Mouse (Mus musculus): ENCODE results near the gene Ten1. TPM values are rescaled to one million over a fixed set of nuclear protein-coding genes. Genes with fewer than 3 reads are reported as not detected.

The Ten1 gene
- not detected in 2 replicates for polyA plus RNA-seq (2012; ENCODE audit: insufficient read depth, insufficient read length, low replicate concordance, missing spikeins)

DNA sequence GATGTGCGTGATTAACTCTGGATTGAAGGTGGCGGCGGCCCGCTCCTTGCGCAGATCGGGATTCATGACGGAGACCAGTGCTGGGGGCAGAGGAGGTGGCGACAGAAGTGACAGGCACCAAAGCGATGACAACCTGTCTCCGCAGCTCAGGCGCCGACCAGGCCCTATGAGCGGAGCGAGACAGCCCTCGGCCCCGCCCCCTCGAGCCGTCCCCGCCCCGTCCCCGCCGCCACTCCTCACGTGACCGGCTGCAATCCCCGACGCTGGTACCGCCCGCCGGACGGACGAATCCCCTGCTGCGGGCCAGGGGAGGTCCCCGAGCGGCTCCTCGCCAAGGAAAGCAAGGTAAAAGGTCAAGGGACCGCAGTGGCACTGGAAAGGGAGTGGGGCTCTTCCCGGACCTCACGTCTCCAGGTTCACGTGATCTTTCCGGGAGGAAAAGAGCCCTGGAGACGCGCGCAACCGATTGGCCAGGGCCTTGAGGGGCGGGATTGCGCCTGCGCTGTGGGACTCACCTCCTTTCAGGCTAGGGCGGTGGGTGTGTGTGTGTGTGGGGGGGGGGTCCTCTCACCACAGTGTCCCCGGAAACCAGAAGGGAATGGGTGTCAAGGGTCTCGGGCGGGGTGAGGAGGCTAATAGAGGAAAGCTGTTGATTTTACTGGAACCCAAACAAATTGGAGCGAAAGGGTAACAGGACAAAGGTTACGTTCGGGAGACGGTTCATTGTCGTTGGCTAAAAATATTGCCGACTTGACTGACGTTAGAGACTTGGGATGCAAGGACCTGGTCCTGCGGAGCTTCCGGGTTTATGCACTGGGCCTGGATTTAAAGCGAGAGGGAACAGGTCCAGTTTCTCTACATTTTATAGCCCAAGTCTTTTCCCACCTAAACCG is at the start of gene Ten1, which contains the start of gene Acox1:
Ten1 (plus strand) TSS at position 217 of the 893 bp plus-strand sequence.
Acox1 (minus strand) TSS at position 407 of the 893 bp plus-strand sequence.
- Histone ChIP-seq H3K4me3 (ENCODE audit: insufficient read depth, low read depth, low read length) (peak within 1 kb of the TSS; percentile 91), H3K27ac (ENCODE audit: insufficient read depth, low read depth, low read length) (peak within 1 kb of the TSS; percentile 97), H3K4me1 (ENCODE audit: control insufficient read depth, insufficient read depth, low read length) (peaks cover 11% of the 10 kb centered on the region; the same call in 1 of the 2 replicates)
- TF ChIP-seq CTCF (IDR thresholded peaks at IDR 0.05; ENCODE audit: insufficient read depth, low read depth, low read length) = no peak
- peak; percentile 71; the same call in 1 of the 2 replicates for TF ChIP-seq POLR2A (IDR thresholded peaks at IDR 0.05; ENCODE audit: insufficient read depth, low read depth, low read length)
- under 1% methylated on average over 62 of the region's 62 CpGs for WGBS

DNA sequence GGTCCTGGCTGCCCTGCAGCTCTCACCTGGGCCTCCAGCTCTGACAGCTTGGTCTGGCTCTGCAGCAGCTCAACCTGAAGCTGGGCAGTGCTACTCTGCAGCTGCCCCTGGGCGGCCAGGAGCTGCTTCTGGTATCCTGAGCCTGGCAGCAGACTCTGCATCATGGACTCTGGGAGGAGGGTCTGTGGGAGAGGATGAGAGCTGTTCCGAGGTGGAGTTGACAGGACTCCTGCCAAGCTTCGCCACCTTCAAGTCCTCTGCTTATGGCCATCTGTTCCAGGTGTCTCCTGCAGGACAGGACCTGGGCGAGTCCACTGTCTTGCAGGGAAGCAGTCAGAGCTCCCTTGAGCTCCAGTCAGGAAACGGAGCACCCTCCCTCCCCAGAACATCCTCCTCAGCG is 49.3 kb upstream of the Ten1 start:
- TF ChIP-seq POLR2A (IDR thresholded peaks at IDR 0.05; ENCODE audit: insufficient read depth, low read depth, low read length) = no peak
- TF ChIP-seq CTCF (IDR thresholded peaks at IDR 0.05; ENCODE audit: insufficient read depth, low read depth, low read length) = no peak
- Histone ChIP-seq H3K27ac (ENCODE audit: insufficient read depth, low read depth, low read length) (no peak overlapping the region), H3K4me1 (ENCODE audit: control insufficient read depth, insufficient read depth, low read length) (peaks cover 17% of the 10 kb centered on the region), H3K4me3 (ENCODE audit: insufficient read depth, low read depth, low read length) (no peak overlapping the region)
- 85% methylated on average over 6 of the region's 6 CpGs for WGBS

DNA sequence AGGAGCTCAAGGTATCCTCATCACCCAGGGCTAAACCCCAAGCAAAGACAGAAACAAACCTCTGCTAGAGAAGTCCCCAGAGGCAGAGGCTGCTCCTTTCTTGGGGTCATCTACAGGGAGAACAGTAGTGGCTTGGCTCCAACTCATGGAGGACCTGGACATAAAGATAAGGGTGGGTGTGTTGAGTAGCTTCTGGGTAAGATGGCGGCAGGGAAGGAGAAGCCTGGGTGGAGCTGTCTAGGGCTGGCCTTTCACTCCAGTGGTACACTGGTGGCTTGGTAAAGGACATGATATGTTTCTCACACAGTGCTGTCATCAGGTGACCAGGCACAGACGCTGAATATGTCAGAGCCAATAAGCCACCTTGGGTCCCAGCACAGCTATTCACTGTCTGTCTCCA is 47.7 kb upstream of the Ten1 start:
- TF ChIP-seq CTCF (IDR thresholded peaks at IDR 0.05; ENCODE audit: insufficient read depth, low read depth, low read length) = no peak
- TF ChIP-seq POLR2A (IDR thresholded peaks at IDR 0.05; ENCODE audit: insufficient read depth, low read depth, low read length) = no peak
- WGBS = 94% methylated on average over 2 of the region's 2 CpGs
- Histone ChIP-seq H3K27ac (ENCODE audit: insufficient read depth, low read depth, low read length) (no peak overlapping the region), H3K4me1 (ENCODE audit: control insufficient read depth, insufficient read depth, low read length) (peaks cover 9% of the 10 kb centered on the region), H3K4me3 (ENCODE audit: insufficient read depth, low read depth, low read length) (no peak overlapping the region)

DNA sequence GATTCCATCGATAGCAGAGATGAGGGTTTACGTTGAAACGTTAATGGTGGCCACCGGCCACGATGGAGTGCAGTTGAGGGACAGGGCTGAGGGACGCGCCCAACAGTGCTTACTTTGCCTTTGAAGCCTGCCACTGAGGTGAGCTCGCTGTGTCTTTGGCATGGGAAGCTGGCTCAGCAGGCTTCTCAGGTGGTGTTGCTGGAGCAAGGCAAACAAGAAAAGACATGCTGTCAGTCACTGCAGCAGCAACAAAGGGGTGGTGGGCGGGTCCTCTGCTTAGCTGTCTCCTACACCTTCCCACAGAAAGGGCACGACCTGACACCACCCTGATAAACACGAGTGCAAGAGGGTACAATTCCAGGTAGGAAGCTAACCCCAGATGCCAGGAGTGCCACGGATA is 37.3 kb upstream of the Ten1 start:
- peaks cover 22% of the 10 kb centered on the region for H3K4me1 ChIP-seq (ENCODE audit: control insufficient read depth, insufficient read depth, low read length)
- 79% methylated on average over 12 of the region's 12 CpGs for WGBS
- H3K27ac ChIP-seq (ENCODE audit: insufficient read depth, low read depth, low read length) = peak overlapping the region; percentile 47
- TF ChIP-seq POLR2A (IDR thresholded peaks at IDR 0.05; ENCODE audit: insufficient read depth, low read depth, low read length) = no peak
- no peak for TF ChIP-seq CTCF (IDR thresholded peaks at IDR 0.05; ENCODE audit: insufficient read depth, low read depth, low read length)
- no peak overlapping the region for H3K4me3 ChIP-seq (ENCODE audit: insufficient read depth, low read depth, low read length)

DNA sequence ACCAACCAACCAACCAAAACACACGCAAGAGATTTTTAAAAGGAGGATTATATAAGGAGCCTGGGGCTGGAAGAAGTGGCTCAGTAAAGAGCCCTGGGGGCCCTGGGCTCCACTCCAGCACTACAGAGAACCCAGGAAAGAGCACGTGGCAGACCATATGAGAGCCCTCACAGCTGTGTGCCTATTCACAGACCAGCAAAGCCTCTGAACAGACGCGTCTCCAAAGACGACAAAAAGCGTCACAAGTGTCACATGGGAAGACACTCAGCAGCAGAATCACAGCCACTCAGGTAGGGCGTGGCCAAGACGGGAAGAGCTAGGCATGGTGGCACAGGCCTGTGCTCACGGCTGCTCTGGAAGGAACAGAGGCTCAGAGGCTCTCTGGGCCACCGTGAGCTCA is 36.5 kb upstream of the Ten1 start:
- peak overlapping the region; percentile 27; the same call in 1 of the 2 replicates for H3K27ac ChIP-seq (ENCODE audit: insufficient read depth, low read depth, low read length)
- WGBS = 52% methylated on average over 10 of the region's 10 CpGs

DNA sequence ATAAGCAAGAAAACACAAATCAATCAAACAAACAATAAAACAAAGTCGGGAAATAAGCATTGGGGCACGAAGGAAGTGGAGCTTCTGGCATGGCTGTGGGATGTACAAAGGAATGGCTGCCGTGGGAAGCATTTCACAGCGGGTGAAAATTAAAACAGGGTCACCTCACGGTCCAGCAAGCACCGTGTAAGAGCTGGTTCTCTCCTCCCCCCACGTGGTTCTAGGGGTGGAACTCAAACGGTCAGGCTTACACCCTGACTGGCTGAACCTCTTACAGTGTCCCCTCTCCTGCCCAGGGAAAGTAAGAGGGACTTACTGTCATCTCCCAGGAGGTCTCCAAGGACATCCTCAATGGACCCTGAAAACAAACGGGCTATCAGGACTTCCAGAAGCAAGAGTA is 35.7 kb upstream of the Ten1 start:
- TF ChIP-seq POLR2A (IDR thresholded peaks at IDR 0.05; ENCODE audit: insufficient read depth, low read depth, low read length) = no peak
- no peak for TF ChIP-seq CTCF (IDR thresholded peaks at IDR 0.05; ENCODE audit: insufficient read depth, low read depth, low read length)
- 31% methylated on average over 9 of the region's 9 CpGs for WGBS
- Histone ChIP-seq H3K27ac (ENCODE audit: insufficient read depth, low read depth, low read length) (no peak overlapping the region), H3K4me3 (ENCODE audit: insufficient read depth, low read depth, low read length) (no peak overlapping the region), H3K4me1 (ENCODE audit: control insufficient read depth, insufficient read depth, low read length) (peaks cover 22% of the 10 kb centered on the region)

More for the DNA sequence above, 36.5 kb upstream of the Ten1 start:
- Histone ChIP-seq H3K4me3 (ENCODE audit: insufficient read depth, low read depth, low read length) (no peak overlapping the region), H3K4me1 (ENCODE audit: control insufficient read depth, insufficient read depth, low read length) (peaks cover 22% of the 10 kb centered on the region)
- no peak for TF ChIP-seq CTCF (IDR thresholded peaks at IDR 0.05; ENCODE audit: insufficient read depth, low read depth, low read length)
- no peak for TF ChIP-seq POLR2A (IDR thresholded peaks at IDR 0.05; ENCODE audit: insufficient read depth, low read depth, low read length)

DNA sequence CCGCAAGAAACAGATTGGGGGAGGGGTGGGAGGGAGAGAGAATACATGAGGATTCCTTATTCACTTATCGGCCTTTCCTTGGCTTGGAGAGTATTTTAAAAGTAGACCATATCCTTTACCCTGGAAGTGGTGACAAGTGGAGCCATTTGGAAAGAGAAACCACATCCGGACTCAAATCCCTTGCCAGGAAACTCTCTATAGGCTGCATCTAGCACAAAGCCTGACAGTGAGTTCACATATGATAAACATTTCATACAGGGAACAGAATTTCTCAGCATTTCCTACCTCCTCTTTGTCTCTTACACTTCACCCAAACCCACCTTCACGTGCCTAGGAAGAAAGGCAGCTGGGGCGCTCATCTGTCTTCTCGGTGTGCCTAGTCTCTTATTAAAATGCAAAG is 31.4 kb upstream of the Ten1 start:
- Histone ChIP-seq H3K27ac (ENCODE audit: insufficient read depth, low read depth, low read length) (no peak overlapping the region), H3K4me1 (ENCODE audit: control insufficient read depth, insufficient read depth, low read length) (peaks cover 12% of the 10 kb centered on the region), H3K4me3 (ENCODE audit: insufficient read depth, low read depth, low read length) (peak overlapping the region; percentile 78)
- TF ChIP-seq POLR2A (IDR thresholded peaks at IDR 0.05; ENCODE audit: insufficient read depth, low read depth, low read length) = no peak
- 6% methylated on average over 6 of the region's 6 CpGs for WGBS

DNA sequence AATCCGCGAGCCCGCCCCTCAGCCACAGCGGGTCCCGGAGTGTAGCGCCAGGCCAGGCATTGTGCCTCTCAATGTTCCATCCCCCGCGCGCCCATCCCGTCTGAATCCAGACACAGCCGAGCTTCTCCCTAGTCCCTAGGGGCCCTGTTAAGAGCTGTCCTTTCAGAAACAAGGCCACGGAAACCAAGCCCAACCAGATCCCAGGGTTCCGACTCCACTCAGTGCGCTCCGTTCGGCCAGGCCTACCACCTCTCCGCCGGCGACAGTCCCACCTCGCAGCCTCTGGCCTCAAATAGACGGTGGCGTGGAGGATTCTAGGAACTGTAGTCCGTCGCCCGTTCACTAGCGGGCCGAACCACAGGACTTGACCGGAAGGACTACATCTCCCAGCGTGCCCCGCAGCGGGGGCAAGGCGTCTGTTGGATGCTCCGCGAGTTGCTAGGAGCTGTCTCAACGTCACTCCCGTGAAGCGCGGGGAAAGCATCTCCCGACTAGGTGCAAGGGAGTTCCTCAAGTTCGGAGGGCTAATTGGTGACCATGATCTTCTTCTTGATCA is 30.7 kb upstream of the Ten1 start, which contains the start of gene Fbf1:
Fbf1 (minus strand) TSS at position 283 of the 556 bp plus-strand sequence.
- Histone ChIP-seq H3K4me1 (ENCODE audit: control insufficient read depth, insufficient read depth, low read length) (peaks cover 5% of the 10 kb centered on the region; the same call in 1 of the 2 replicates), H3K27ac (ENCODE audit: insufficient read depth, low read depth, low read length) (0 out of 2 replicates have a peak within 1 kb of the TSS, but pooled peaks have one; percentile 48), H3K4me3 (ENCODE audit: insufficient read depth, low read depth, low read length) (peak within 1 kb of the TSS; percentile 78)
- WGBS = under 1% methylated on average over 40 of the region's 40 CpGs
- no peak for TF ChIP-seq CTCF (IDR thresholded peaks at IDR 0.05; ENCODE audit: insufficient read depth, low read depth, low read length)
- peak; percentile 92 for TF ChIP-seq POLR2A (IDR thresholded peaks at IDR 0.05; ENCODE audit: insufficient read depth, low read depth, low read length)

DNA sequence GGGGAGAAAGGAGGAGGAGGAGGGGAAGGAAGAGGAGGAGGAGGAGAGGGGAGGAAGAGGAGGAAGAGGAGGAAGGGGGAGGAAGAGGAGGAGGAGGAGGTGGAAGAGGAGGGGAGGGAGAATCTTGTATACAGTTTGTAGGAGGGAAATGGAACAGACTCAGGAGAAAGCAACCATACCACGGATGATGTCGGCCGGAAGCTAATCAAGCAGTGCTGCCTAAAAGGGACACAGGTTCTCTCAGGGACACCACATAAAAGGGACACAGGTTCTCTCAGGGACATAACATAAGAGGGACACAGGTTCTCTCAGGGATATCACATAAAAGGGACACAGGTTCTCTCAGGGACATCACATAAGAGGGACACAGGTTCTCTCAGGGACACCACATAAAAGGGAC is 29.4 kb upstream of the Ten1 start:
- TF ChIP-seq POLR2A (IDR thresholded peaks at IDR 0.05; ENCODE audit: insufficient read depth, low read depth, low read length) (no peak), CTCF (IDR thresholded peaks at IDR 0.05; ENCODE audit: insufficient read depth, low read depth, low read length) (no peak)
- 81% methylated on average over 3 of the region's 3 CpGs for WGBS

More for the DNA sequence above, 29.4 kb upstream of the Ten1 start:
- no peak overlapping the region for H3K27ac ChIP-seq (ENCODE audit: insufficient read depth, low read depth, low read length)
- no peak overlapping the region for H3K4me3 ChIP-seq (ENCODE audit: insufficient read depth, low read depth, low read length)
- 0 out of 2 replicates have a peak, but pooled peaks cover 3% of the 10 kb centered on the region for H3K4me1 ChIP-seq (ENCODE audit: control insufficient read depth, insufficient read depth, low read length)

Data from olfactory bulb, adult 2 months (tissue).